Mouse (Mus musculus): ENCODE measurements at regions not wholly inside any gene's neighbourhood (a gene's known extent, or its start where the extent isn't known, plus 50 kb on each side); places are given as distances from the start of the nearest gene placed in this dataset.
A peak's percentile ranks its signal among the peaks of the same experiment; 100 is the strongest.

DNA sequence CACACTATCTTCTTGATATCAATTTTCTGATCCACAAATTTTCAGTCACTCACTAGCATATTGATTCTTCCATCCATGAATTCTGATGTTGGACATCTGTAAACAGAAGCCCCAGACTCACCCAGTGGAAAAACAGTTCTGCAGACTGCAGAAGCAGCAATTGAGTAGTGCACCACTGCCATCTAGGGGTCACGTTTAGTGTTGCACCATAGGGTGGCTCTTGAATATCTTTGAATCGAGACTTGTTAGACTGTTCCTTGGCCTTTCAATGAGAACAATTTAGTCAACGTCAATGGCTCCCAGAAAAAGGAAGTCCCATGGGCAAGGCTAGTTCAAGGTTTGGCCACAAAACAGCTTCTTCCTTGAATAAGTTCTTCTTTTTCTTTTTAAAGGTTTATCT, 828.1 kb downstream of the Gm10330 start:
- peak in 1 of 2 experiments; percentile 1 for DNase-seq (ENCODE audit: low spot score in 2 of 2)

DNA sequence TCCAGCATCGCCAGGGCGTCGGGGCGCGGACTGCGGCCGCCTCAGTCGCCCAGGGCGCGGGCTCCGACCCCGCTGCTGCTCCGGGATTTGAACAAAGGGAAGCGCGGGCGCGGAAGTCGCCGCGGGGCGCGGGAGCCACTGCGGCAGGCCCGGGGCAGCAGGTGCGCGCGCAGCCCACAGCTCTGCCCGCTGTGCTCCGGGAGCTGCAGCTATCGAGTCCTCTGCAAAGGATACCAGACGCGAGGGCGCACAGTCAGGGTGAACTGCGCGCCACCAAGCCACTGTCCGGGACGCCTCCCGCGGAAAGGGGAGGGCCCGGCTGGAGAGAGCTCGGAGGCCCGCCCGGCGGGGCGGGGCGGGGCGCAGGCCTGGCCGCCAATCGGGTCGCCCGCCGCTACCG, 873.9 kb downstream of the Gm10330 start:
- peak in 1 of 2 experiments; percentile 4 for DNase-seq (ENCODE audit: low spot score in 2 of 2)

Measured in urinary bladder, postnatal 36 days (tissue).